Mouse (Mus musculus) neutrophil, adult 83 days (primary cell): ENCODE data around the gene Nuak2. TPM values are rescaled to one million over a fixed set of nuclear protein-coding genes. Genes with fewer than 3 reads are reported as not detected.

Experiments used
- total RNA-seq, 2 experiments: library from RNA; stranded (reverse); gene quantifications; one replicate each; pipeline ENCODE4 v1.2.4; 2023

Nuak2 gene
- 10 to 100 TPM; 34.8 to 55.8 TPM for total RNA-seq

GRCm38 (mm10) chr1:132315889-132316624, at the start of gene Nuak2:
TSS of gene Nuak2 (plus strand) at chr1:132316126.

GRCm38 (mm10) chr1:132298425-132298800, 17.5 kb upstream of the Nuak2 start, which contains the start of gene Klhdc8a:
TSS of gene Klhdc8a (plus strand) at chr1:132298626.

Other genes starting within 250 kb of the Nuak2 start
- gene Mfsd4a, start 248.1 kb upstream of the Nuak2 start, total RNA-seq: under 1 TPM in 1 of 2 experiments, not detected in 1; 0.68 TPM
- under 1 TPM; 0.39 to 0.49 TPM for gene Cdk18, start 176.4 kb upstream of the Nuak2 start, total RNA-seq
- gene Lemd1, start 124.7 kb upstream of the Nuak2 start, total RNA-seq: not detected
- not detected for gene AC124108.1, start 124.7 kb upstream of the Nuak2 start, total RNA-seq
- gene Gm10188, start 86.4 kb upstream of the Nuak2 start, total RNA-seq: not detected
- gene Klhdc8a, start 17.5 kb upstream of the Nuak2 start, total RNA-seq: not detected
- gene Tmcc2, start 75.2 kb downstream of the Nuak2 start, total RNA-seq: 10 to 100 TPM in 1 of 2 experiments, 1 to 10 TPM in 1; 8.7 to 11.5 TPM
- gene Dstyk, start 101.4 kb downstream of the Nuak2 start, total RNA-seq: 10 to 100 TPM; 36.8 to 39.6 TPM
- 10 to 100 TPM; 36.3 to 36.4 TPM for gene Rbbp5, start 161.2 kb downstream of the Nuak2 start, total RNA-seq
- 1 to 10 TPM; 4.2 to 6.2 TPM for gene Tmem81, start 190.1 kb downstream of the Nuak2 start, total RNA-seq
- gene Cntn2, start 227.1 kb downstream of the Nuak2 start, total RNA-seq: 1 to 10 TPM in 1 of 2 experiments, under 1 TPM in 1; 0.07 to 1.2 TPM